Mouse (Mus musculus): ENCODE measurements around the gene Grm2. TPM values are rescaled to one million over a fixed set of nuclear protein-coding genes. Genes with fewer than 3 reads are reported as not detected.

Grm2 gene
- polyA plus RNA-seq, 1 experiment: not detected

GRCm38 (mm10) chr9:106673860-106674259 lies 18.0 kb upstream of the Grm2 start:
- peaks cover 10% of the 10 kb centered on the region for H3K36me3 ChIP-seq (ENCODE audit: control insufficient read depth, insufficient read depth)
- no peak overlapping the region for H3K4me3 ChIP-seq
- no peak overlapping the region for H3ac ChIP-seq (ENCODE audit: control insufficient read depth, insufficient read length)
- no peaks in the 10 kb centered on the region for H3K27me3 ChIP-seq (ENCODE audit: control insufficient read depth, insufficient read depth, insufficient read length)
- TF ChIP-seq POLR2AphosphoS2 (IDR thresholded peaks at IDR 0.05; ENCODE audit: insufficient read length, low read depth) (no peak), USF1 (IDR thresholded peaks at IDR 0.05; ENCODE audit: low read depth) (no peak), CEBPB (IDR thresholded peaks at IDR 0.05; ENCODE audit: insufficient read depth, poor library complexity, severe bottlenecking) (no peak), E2F4 (IDR thresholded peaks at IDR 0.05; ENCODE audit: insufficient read depth) (no peak), MYOD1 (IDR thresholded peaks at IDR 0.05; ENCODE audit: control insufficient read depth in 1 of 3, insufficient read length in 2 of 3, low read depth in 2 of 3) (no peak)
- no peaks in the 10 kb centered on the region for H3K79me2 ChIP-seq (ENCODE audit: control insufficient read depth, insufficient read depth)
- no peak overlapping the region for H3K4me2 ChIP-seq (ENCODE audit: low read depth)

- H3K36me3 ChIP-seq (ENCODE audit: control insufficient read depth, insufficient read depth): peaks cover 23% of the 10 kb centered on the region
- no peak overlapping the region for H3K4me2 ChIP-seq (ENCODE audit: low read depth)
Measured at GRCm38 (mm10) chr9:106664856-106665255, 9.0 kb upstream of the Grm2 start.

GRCm38 (mm10) chr9:106664433-106664832 lies 8.6 kb upstream of the Grm2 start:
- no peak for TF ChIP-seq USF1 (IDR thresholded peaks at IDR 0.05; ENCODE audit: low read depth)
- no peak for TF ChIP-seq MAX (IDR thresholded peaks at IDR 0.05; ENCODE audit: low read depth)
- no peak for TF ChIP-seq POLR2AphosphoS2 (IDR thresholded peaks at IDR 0.05; ENCODE audit: insufficient read length, low read depth)
- no peak for TF ChIP-seq SRF (IDR thresholded peaks at IDR 0.05; ENCODE audit: control insufficient read depth, insufficient read length, low read depth)
- no peak for TF ChIP-seq TCF12 (IDR thresholded peaks at IDR 0.05; ENCODE audit: insufficient read depth, poor library complexity, severe bottlenecking)
- no peak for TF ChIP-seq CEBPB (IDR thresholded peaks at IDR 0.05; ENCODE audit: insufficient read depth, poor library complexity, severe bottlenecking)
- no peak for TF ChIP-seq REST (IDR thresholded peaks at IDR 0.05; ENCODE audit: insufficient read depth, insufficient read length)
- TF ChIP-seq TCF3 (IDR thresholded peaks at IDR 0.05; ENCODE audit: insufficient read length, low read depth): no peak
- no peak for TF ChIP-seq MYOD1 (IDR thresholded peaks at IDR 0.05; ENCODE audit: control insufficient read depth in 1 of 3, insufficient read length in 2 of 3, low read depth in 2 of 3)
- TF ChIP-seq POLR2A (IDR thresholded peaks at IDR 0.05; ENCODE audit: insufficient read length, low read depth): no peak
- H3K4me3 ChIP-seq: no peak overlapping the region
- H3K36me3 ChIP-seq (ENCODE audit: control insufficient read depth, insufficient read depth): peaks cover 27% of the 10 kb centered on the region
- H3K79me2 ChIP-seq (ENCODE audit: control insufficient read depth, insufficient read depth): no peaks in the 10 kb centered on the region
- no peak overlapping the region for H3K4me2 ChIP-seq (ENCODE audit: low read depth)
- no peak overlapping the region for H3ac ChIP-seq (ENCODE audit: control insufficient read depth, insufficient read length)
- H3K27me3 ChIP-seq (ENCODE audit: control insufficient read depth, insufficient read depth, insufficient read length): no peaks in the 10 kb centered on the region

More at GRCm38 (mm10) chr9:106664856-106665255, 9.0 kb upstream of the Grm2 start:
- no peak for TF ChIP-seq POLR2A (IDR thresholded peaks at IDR 0.05; ENCODE audit: insufficient read length, low read depth)
- TF ChIP-seq E2F4 (IDR thresholded peaks at IDR 0.05; ENCODE audit: insufficient read depth): no peak
- no peak for TF ChIP-seq REST (IDR thresholded peaks at IDR 0.05; ENCODE audit: insufficient read depth, insufficient read length)
- TF ChIP-seq USF1 (IDR thresholded peaks at IDR 0.05; ENCODE audit: low read depth): no peak
- no peak for TF ChIP-seq TCF3 (IDR thresholded peaks at IDR 0.05; ENCODE audit: insufficient read length, low read depth)
- no peak for TF ChIP-seq CEBPB (IDR thresholded peaks at IDR 0.05; ENCODE audit: insufficient read depth, poor library complexity, severe bottlenecking)
- TF ChIP-seq MAX (IDR thresholded peaks at IDR 0.05; ENCODE audit: low read depth): no peak
- TF ChIP-seq MYOD1 (IDR thresholded peaks at IDR 0.05; ENCODE audit: control insufficient read depth in 1 of 3, insufficient read length in 2 of 3, low read depth in 2 of 3): no peak
- TF ChIP-seq TCF12 (IDR thresholded peaks at IDR 0.05; ENCODE audit: insufficient read depth, poor library complexity, severe bottlenecking): no peak
- Histone ChIP-seq H3K4me3 (no peak overlapping the region), H3K27me3 (ENCODE audit: control insufficient read depth, insufficient read depth, insufficient read length) (no peaks in the 10 kb centered on the region), H3ac (ENCODE audit: control insufficient read depth, insufficient read length) (no peak overlapping the region), H3K79me2 (ENCODE audit: control insufficient read depth, insufficient read depth) (no peaks in the 10 kb centered on the region)

GRCm38 (mm10) chr9:106663200-106663599 lies 7.3 kb upstream of the Grm2 start:
- TF ChIP-seq POLR2A (IDR thresholded peaks at IDR 0.05; ENCODE audit: insufficient read length, low read depth) (no peak), POLR2AphosphoS2 (IDR thresholded peaks at IDR 0.05; ENCODE audit: insufficient read length, low read depth) (no peak), MYOD1 (IDR thresholded peaks at IDR 0.05; ENCODE audit: control insufficient read depth in 1 of 3, insufficient read length in 2 of 3, low read depth in 2 of 3) (no peak), SRF (IDR thresholded peaks at IDR 0.05; ENCODE audit: control insufficient read depth, insufficient read length, low read depth) (no peak), E2F4 (IDR thresholded peaks at IDR 0.05; ENCODE audit: insufficient read depth) (no peak), MYOG (IDR thresholded peaks at IDR 0.05; ENCODE audit: control insufficient read depth in 1 of 3, insufficient read depth in 1 of 3, insufficient read length in 2 of 3, low read depth in 2 of 3) (no peak), REST (IDR thresholded peaks at IDR 0.05; ENCODE audit: insufficient read depth, insufficient read length) (no peak), TCF3 (IDR thresholded peaks at IDR 0.05; ENCODE audit: insufficient read length, low read depth) (no peak)
- H3ac ChIP-seq (ENCODE audit: control insufficient read depth, insufficient read length): no peak overlapping the region
- peaks cover 23% of the 10 kb centered on the region for H3K36me3 ChIP-seq (ENCODE audit: control insufficient read depth, insufficient read depth)
- no peaks in the 10 kb centered on the region for H3K79me2 ChIP-seq (ENCODE audit: control insufficient read depth, insufficient read depth)
- no peak overlapping the region for H3K4me3 ChIP-seq
- H3K27me3 ChIP-seq (ENCODE audit: control insufficient read depth, insufficient read depth, insufficient read length): no peaks in the 10 kb centered on the region
- no peak overlapping the region for H3K4me2 ChIP-seq (ENCODE audit: low read depth)

GRCm38 (mm10) chr9:106659935-106660334 lies 4.1 kb upstream of the Grm2 start:
- no peak for TF ChIP-seq MYOD1 (IDR thresholded peaks at IDR 0.05; ENCODE audit: control insufficient read depth in 1 of 3, insufficient read length in 2 of 3, low read depth in 2 of 3)
- no peaks in the 10 kb centered on the region for H3K79me2 ChIP-seq (ENCODE audit: control insufficient read depth, insufficient read depth)
- no peak overlapping the region for H3K4me3 ChIP-seq
- peaks cover 12% of the 10 kb centered on the region for H3K27me3 ChIP-seq (ENCODE audit: control insufficient read depth, insufficient read depth, insufficient read length)
- peaks cover 7% of the 10 kb centered on the region for H3K36me3 ChIP-seq (ENCODE audit: control insufficient read depth, insufficient read depth)
- no peak overlapping the region for H3ac ChIP-seq (ENCODE audit: control insufficient read depth, insufficient read length)
- H3K4me2 ChIP-seq (ENCODE audit: low read depth): no peak overlapping the region
